Mouse (Mus musculus): ENCODE data around the gene Yars.

DNA sequence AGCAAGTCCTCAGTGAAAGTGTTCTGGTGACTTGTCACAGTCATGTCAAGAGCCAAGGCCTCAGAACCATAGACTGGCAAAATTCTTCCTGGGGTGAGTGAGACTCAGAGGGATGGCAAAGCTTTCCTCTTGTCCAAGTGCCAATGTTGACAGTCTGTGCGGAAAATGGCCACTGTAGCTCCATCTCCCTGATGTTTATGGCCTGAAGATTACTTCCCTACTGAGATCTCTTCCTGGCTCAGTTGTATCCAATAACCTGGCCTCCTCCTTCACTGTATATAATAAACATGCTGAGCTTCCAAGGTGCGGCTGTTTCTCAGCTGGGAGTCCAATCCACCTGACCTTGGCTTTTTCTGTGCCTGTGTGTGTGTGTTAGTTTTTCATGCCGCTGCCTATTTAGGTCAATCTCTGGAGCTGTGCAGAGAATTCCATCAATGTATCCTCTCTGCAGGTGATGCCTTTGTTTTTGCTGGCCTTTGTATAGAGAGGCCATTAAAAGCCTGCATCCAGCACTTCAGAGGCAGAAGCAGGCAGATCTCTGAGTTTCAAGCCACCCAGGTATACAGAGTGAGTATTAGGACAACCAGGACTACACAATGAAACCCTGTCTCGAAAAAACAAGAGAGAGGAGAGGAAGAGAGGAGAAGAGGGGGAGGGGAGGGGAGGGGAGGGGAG, 27.8 kb upstream of the Yars start:
- no peak for TF ChIP-seq CTCF (IDR thresholded peaks at IDR 0.05 in 2 of 3, conservative IDR thresholded peaks at IDR 0.05 in 1 of 3; ENCODE audit: control insufficient read depth in 1 of 3, insufficient read depth in 1 of 3, low read depth in 2 of 3, low read length in 3 of 3, poor library complexity in 1 of 3, severe bottlenecking in 1 of 3)
- no peak for TF ChIP-seq EP300 (IDR thresholded peaks at IDR 0.05; ENCODE audit: low read depth in 1 of 2, low read length in 2 of 2)

All from MEL (cell line).